Mouse (Mus musculus) small intestine, adult 2 months (tissue): ENCODE results near the gene Pla1a. TPM values are rescaled to one million over a fixed set of nuclear protein-coding genes. Genes with fewer than 3 reads are reported as not detected.

Experiments used
- H3K27ac ChIP-seq: fragments of 200-500 bp; 2 replicates; pipeline ENCODE4 v1.5.1; 2012; ENCODE audit warnings: low read depth, low read length, control low read depth, inconsistent platforms; ENCODE audit not compliant: insufficient read depth
- H3K27me3 ChIP-seq: fragments of 200-500 bp; 2 replicates; pipeline ENCODE4 v1.6.1; 2012; ENCODE audit warnings: mild to moderate bottlenecking, moderate library complexity, low read length, inconsistent platforms; ENCODE audit not compliant: control insufficient read depth, insufficient read depth
- H3K36me3 ChIP-seq: fragments of 200-500 bp; 2 replicates; pipeline ENCODE4 v1.6.1; 2012; ENCODE audit warnings: mild to moderate bottlenecking, low read length, control low read depth, inconsistent platforms; ENCODE audit not compliant: control insufficient read depth, insufficient read depth
- H3K4me1 ChIP-seq: fragments of 200-500 bp; 2 replicates; pipeline ENCODE4 v1.6.1; 2012; ENCODE audit warnings: low read length, inconsistent platforms, mixed read lengths; ENCODE audit not compliant: control insufficient read depth, insufficient read depth, insufficient read length
- H3K4me3 ChIP-seq: fragments of 200-500 bp; 2 replicates; pipeline ENCODE4 v1.5.1; 2012; ENCODE audit warnings: low read depth, mild to moderate bottlenecking, control low read depth, inconsistent platforms, low read length, moderate library complexity
- CTCF ChIP-seq: fragments of 200-500 bp; IDR thresholded peaks from 2 replicates; pipeline ENCODE4 v1.5.1; 2012; ENCODE audit warnings: low read depth, mild to moderate bottlenecking, control low read depth, inconsistent platforms, low read length, moderate library complexity, mixed read lengths; ENCODE audit not compliant: insufficient replicate concordance, insufficient read length; ENCODE audit errors: extremely low read depth
- POLR2A ChIP-seq: fragments of 200-500 bp; IDR thresholded peaks from 2 replicates; pipeline ENCODE4 v1.6.1; 2012; ENCODE audit warnings: low read depth, mild to moderate bottlenecking, control low read depth, inconsistent platforms, low read length, moderate library complexity
- WGBS: fragments of 180-500 bp; shearing (Covaris S2); methylation state at CpG from one replicate; pipeline ENCODE4 v1.1.7; 2018; 5-methylcytosine and 5-hydroxymethylcytosine counted together
- polyA plus RNA-seq: library from polyadenylated mRNA; depleted of rRNA; stranded (reverse); fragments of >200 nt; gene quantifications from 2 replicates; pipeline ENCODE4 v1.2.3, GENCODE M21; 2012

The Pla1a gene
- polyA plus RNA-seq, 1 experiment = 0.86 TPM

DNA sequence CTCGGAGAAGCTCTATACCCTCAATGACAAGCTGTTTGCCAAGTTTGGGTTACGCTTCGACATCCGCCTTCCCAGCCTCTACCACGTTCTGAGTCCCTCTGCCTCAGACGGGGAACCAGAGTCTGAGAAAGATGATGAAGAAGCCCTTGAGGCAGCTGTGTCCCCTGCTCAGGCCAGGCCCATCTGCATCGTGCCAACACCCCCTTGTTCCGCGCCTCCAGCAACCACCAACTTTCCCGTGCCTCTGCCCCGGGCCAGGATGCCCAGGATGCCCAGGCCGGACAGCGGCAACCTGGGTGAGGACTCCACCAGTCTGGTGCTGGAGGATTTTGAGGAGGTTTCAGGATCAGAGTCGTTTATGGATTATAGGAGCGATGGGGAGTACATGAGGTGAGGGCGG, 59.0 kb downstream of the Pla1a start:
- peaks cover 7% of the 10 kb centered on the region; the same call in 1 of the 2 replicates for H3K4me1 ChIP-seq
- no peak overlapping the region for H3K4me3 ChIP-seq
- no peak overlapping the region for H3K27ac ChIP-seq
- no peaks in the 10 kb centered on the region for H3K27me3 ChIP-seq
- 86% methylated on average over 16 of the region's 16 CpGs for WGBS
- TF ChIP-seq POLR2A (no peak), CTCF (no peak)
- no peaks in the 10 kb centered on the region for H3K36me3 ChIP-seq

DNA sequence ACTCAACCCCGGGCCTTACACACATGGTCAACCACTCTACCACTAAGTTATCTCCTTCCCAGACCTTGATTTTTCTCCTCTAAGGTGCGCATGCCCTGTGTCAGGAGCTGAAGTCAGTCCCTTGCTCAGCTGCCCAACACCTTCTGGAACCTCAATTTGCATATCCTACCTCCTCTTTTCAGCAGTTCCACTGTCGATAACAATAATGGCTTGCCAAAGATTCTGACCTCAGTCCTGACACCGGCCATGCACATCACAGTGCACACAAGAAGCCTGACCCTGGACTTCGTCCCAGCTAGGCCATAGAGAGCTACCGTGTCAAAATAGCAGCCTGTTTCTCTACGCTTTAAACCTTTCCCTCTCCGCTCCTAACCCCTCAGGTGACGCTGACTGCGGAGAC, 59.5 kb downstream of the Pla1a start:
- Histone ChIP-seq H3K36me3 (no peaks in the 10 kb centered on the region), H3K4me1 (peaks cover 3% of the 10 kb centered on the region; the same call in 1 of the 2 replicates), H3K27ac (no peak overlapping the region), H3K4me3 (no peak overlapping the region), H3K27me3 (no peaks in the 10 kb centered on the region)
- WGBS = 80% methylated on average over 10 of the region's 10 CpGs
- TF ChIP-seq CTCF (no peak), POLR2A (no peak)

DNA sequence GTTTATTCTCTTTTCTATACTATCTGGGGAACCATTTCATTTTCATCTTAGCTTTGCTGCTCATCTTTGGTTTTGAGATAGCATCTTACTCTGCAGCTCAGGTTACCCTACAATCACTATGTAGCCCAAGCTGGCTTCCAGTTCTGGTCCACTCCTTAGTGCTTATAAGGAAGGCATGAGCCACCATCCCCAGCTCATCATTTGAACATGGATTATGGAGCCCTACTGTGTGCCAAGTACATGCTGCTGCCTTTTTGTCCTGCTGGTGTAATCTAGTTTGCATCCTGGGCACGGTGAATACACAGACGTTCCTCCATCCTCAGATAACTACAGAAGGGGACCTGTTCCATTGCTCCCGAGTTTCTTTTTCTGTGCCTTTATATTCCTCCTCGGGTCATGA, 60.1 kb downstream of the Pla1a start:
- Histone ChIP-seq H3K27me3 (no peaks in the 10 kb centered on the region), H3K4me1 (peaks cover 3% of the 10 kb centered on the region; the same call in 1 of the 2 replicates), H3K36me3 (no peaks in the 10 kb centered on the region), H3K27ac (no peak overlapping the region), H3K4me3 (no peak overlapping the region)
- 87% methylated on average over 4 of the region's 4 CpGs for WGBS
- no peak for TF ChIP-seq CTCF
- no peak for TF ChIP-seq POLR2A

DNA sequence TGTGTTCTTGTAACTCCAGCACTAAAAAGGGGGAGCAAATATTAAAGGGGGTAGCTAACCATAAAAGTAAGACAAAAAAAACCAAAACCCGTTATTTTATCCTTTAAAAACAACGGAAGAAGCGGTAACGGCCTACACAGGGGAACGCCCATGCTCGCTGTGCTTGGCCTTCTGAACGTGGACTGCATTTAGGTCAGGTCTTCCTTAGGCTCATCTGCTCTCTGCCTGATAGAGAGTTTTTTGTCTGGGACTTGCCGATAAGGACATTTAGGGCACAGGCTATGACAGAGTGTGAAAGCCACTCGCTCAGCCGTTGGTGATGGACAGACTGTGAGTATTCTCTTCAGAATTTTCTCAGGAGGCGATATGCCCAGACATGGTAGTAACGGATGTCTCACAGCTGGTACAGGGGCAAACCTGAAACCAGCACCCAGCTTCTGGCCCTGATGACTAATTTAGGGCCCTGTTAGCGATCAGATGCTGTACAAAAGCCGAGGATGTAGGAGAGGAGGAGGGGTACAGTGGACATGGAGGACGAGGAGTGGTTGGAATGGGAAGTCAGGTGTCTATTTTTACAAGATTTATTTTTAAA, 61.1 kb downstream of the Pla1a start:
- Histone ChIP-seq H3K4me1 (peaks cover 3% of the 10 kb centered on the region; the same call in 1 of the 2 replicates), H3K4me3 (no peak overlapping the region), H3K36me3 (no peaks in the 10 kb centered on the region), H3K27me3 (no peaks in the 10 kb centered on the region), H3K27ac (no peak overlapping the region)
- WGBS = 89% methylated on average over 15 of the region's 15 CpGs
- TF ChIP-seq CTCF (no peak), POLR2A (no peak)

DNA sequence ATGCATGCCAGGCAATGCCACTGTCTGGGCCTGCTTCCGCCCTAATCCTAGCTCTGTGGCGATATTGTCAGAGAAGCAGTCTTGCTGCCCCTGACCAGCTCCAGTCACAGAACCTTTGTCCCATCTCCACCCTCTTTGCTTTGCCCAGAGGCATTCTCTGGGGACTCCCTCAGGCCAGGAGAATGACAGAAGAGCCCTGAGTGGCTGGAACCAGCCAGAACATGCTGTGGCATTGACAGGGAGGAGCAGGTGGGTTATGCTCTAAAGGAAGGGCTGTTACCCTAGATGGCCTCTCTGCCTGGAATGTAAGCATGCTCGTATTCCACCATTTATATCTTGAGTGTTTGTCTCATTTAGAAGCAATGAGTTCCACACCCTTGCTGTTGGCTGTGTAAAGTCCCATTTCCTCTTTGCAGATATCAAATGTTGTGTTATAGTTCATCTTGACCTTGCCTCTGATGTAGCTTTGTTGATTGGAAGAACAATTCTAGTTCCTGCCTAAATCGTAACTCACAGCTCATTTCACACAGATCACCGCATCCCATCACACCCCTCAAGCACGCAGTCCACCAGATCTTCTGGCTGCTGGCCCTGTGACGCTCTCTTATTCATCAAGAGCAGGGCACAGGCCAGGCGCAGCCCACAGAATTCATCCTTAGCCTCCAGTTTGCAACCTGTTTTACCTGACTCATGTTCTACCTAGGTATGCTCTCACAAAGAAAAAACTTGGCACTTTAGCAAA, 62.1 kb downstream of the Pla1a start:
- TF ChIP-seq CTCF (no peak), POLR2A (no peak)
- no peaks in the 10 kb centered on the region; the same call in 1 of the 2 replicates for H3K4me1 ChIP-seq
- no peak overlapping the region for H3K27ac ChIP-seq
- H3K36me3 ChIP-seq = no peaks in the 10 kb centered on the region
- 81% methylated on average over 8 of the region's 8 CpGs for WGBS
- H3K27me3 ChIP-seq = no peaks in the 10 kb centered on the region
- no peak overlapping the region for H3K4me3 ChIP-seq

DNA sequence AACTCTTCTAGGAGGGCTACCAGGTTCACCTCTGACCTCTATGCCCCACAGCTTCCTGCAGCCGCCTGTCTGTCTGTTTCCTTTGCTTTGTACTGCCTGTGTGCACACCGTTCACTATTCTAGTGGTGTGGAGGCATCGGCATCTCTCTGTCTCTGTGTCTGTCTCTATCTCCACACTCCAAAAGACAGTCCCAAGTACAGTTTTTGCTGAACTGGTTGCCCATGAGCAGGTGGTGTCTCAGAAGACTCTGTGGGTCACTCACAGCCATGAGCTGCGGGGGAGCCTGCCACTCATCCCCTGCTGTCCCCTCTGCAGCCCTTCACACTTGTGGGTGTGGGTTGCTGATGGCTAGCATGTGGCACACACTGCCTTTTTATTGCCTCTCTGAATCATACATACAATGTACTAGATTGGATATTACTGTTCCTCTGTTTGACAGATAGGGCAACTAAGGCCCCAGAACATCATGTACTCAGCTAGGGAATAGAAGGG, 62.9 kb downstream of the Pla1a start:
- TF ChIP-seq CTCF = no peak
- no peak for TF ChIP-seq POLR2A
- Histone ChIP-seq H3K4me1 (no peaks in the 10 kb centered on the region; the same call in 1 of the 2 replicates), H3K36me3 (no peaks in the 10 kb centered on the region), H3K27ac (no peak overlapping the region), H3K4me3 (no peak overlapping the region), H3K27me3 (no peaks in the 10 kb centered on the region)
- 86% methylated on average over 4 of the region's 4 CpGs for WGBS

DNA sequence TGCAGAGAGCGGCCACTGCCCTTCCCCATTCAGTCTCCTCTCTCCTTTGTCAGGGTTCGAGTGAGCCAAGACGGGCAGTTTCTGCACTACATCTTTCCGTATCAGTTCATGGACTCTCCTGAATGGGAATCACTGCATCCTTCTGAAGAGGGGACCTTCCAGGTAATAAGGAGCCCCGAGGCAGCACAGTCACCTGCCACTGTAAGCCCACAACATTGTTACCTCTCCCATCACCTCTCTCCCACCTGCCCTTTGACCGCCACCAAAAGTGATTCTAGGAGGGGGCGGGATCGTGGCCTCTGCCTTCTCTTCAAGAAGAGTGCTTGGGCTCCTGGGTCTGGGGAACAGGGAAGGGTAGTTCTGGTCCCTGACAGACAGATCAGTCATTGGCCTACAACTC, 63.5 kb downstream of the Pla1a start:
- no peaks in the 10 kb centered on the region for H3K27me3 ChIP-seq
- 80% methylated on average over 8 of the region's 8 CpGs for WGBS

More for the DNA sequence above, 63.5 kb downstream of the Pla1a start:
- no peak overlapping the region for H3K27ac ChIP-seq
- H3K4me1 ChIP-seq = no peaks in the 10 kb centered on the region; the same call in 1 of the 2 replicates
- no peak for TF ChIP-seq CTCF
- TF ChIP-seq POLR2A = no peak
- no peaks in the 10 kb centered on the region for H3K36me3 ChIP-seq
- H3K4me3 ChIP-seq = no peak overlapping the region
